Mouse (Mus musculus) CH12.LX (cell line): ENCODE results near the gene Mapkapk2. TPM values are rescaled to one million over a fixed set of nuclear protein-coding genes. Genes with fewer than 3 reads are reported as not detected.

ENCODE experiments used
- DNase-seq: peaks from one replicate; pipeline ENCODE4 v3.0.0-alpha.2; 2013; ENCODE audit errors: extremely low read depth
- H3K27ac ChIP-seq: 2 replicates; pipeline ENCODE4 v1.5.1; 2012; ENCODE audit warnings: low read depth, mild to moderate bottlenecking, control low read depth, moderate library complexity; ENCODE audit not compliant: insufficient read depth
- H3K27me3 ChIP-seq: replicated peaks from 2 replicates; pipeline ENCODE3; 2012; ENCODE audit warnings: inconsistent platforms
- H3K36me3 ChIP-seq, 2 experiments: replicated peaks in 1 of 2; 2 replicates each; pipeline versions ENCODE3 to v1.6.1; 2012; ENCODE audit warnings: inconsistent platforms in 1 of 2, low read length in 1 of 2, mild to moderate bottlenecking in 1 of 2, mixed read lengths in 1 of 2, moderate library complexity in 1 of 2; ENCODE audit not compliant: control insufficient read depth in 1 of 2, insufficient read depth in 1 of 2
- H3K4me1 ChIP-seq, 2 experiments: 2 replicates each; pipeline ENCODE4 v1.6.1; 2012; ENCODE audit warnings: inconsistent platforms in 1 of 2, moderate library complexity in 1 of 2; ENCODE audit not compliant: insufficient read depth in 2 of 2, control insufficient read depth in 1 of 2
- H3K4me2 ChIP-seq: 2 replicates; pipeline ENCODE4 v1.6.1; 2012; ENCODE audit warnings: low read depth, mild to moderate bottlenecking, control low read depth; ENCODE audit not compliant: poor library complexity, insufficient read depth, severe bottlenecking
- H3K4me3 ChIP-seq, 3 experiments: fragments of 150-350 bp in 1 of 3; sonication (generic) in 1 of 3; replicated peaks in 1 of 3; 2 replicates each; pipeline versions ENCODE3 to v1.5.1; 2011 to 2012; ENCODE audit warnings: low read depth in 2 of 3, low read length in 2 of 3, mild to moderate bottlenecking in 2 of 3, moderate library complexity in 2 of 3, control low read depth in 1 of 3, improper control_type of control experiment in 1 of 3, inconsistent platforms in 1 of 3, mixed read lengths in 1 of 3; ENCODE audit not compliant: poor library complexity in 1 of 3
- H3K79me2 ChIP-seq: replicated peaks from 2 replicates; pipeline ENCODE4 v1.6.1; 2012; ENCODE audit warnings: mild to moderate bottlenecking, moderate library complexity; ENCODE audit not compliant: control insufficient read depth, poor library complexity, insufficient read depth, severe bottlenecking; ENCODE audit errors: extremely low read depth
- H3K9ac ChIP-seq: 2 replicates; pipeline ENCODE4 v1.6.1; 2012; ENCODE audit warnings: low read depth, mild to moderate bottlenecking, control low read depth, moderate library complexity; ENCODE audit not compliant: insufficient read depth
- H3K9me3 ChIP-seq: replicated peaks from 2 replicates; pipeline ENCODE3; 2012; ENCODE audit warnings: low read length, inconsistent platforms, mixed read lengths
- BHLHE40 ChIP-seq: IDR thresholded peaks from 2 replicates; pipeline ENCODE4 v1.6.1; 2011; ENCODE audit warnings: mild to moderate bottlenecking, low read depth, low read length, improper control_type of control experiment
- CHD1 ChIP-seq: IDR thresholded peaks from 2 replicates; pipeline ENCODE4 v1.6.1; 2012; ENCODE audit warnings: low read depth, low read length, improper control_type of control experiment, inconsistent platforms
- CTCF ChIP-seq, 2 experiments: IDR thresholded peaks in 1 of 2; conservative IDR thresholded peaks in 1 of 2; 2 replicates each; pipeline ENCODE4 v1.5.1; 2011 to 2012; ENCODE audit warnings: low read depth in 2 of 2, low read length in 2 of 2, improper control_type of control experiment in 1 of 2, inconsistent platforms in 1 of 2, mild to moderate bottlenecking in 1 of 2, moderate library complexity in 1 of 2
- EP300 ChIP-seq: IDR thresholded peaks from 2 replicates; pipeline ENCODE4 v1.6.1; 2011; ENCODE audit warnings: low read length, improper control_type of control experiment
- ETS1 ChIP-seq: conservative IDR thresholded peaks from 2 replicates; pipeline ENCODE4 v1.6.1; 2012; ENCODE audit warnings: low read depth, mild to moderate bottlenecking, inconsistent platforms, low read length, improper control_type of control experiment, moderate library complexity
- IRF4 ChIP-seq: IDR thresholded peaks from 2 replicates; pipeline ENCODE4 v1.6.1; 2014; ENCODE audit warnings: low read depth, mild to moderate bottlenecking, inconsistent platforms, low read length, improper control_type of control experiment
- MAFK ChIP-seq: IDR thresholded peaks from 2 replicates; pipeline ENCODE4 v1.6.1; 2011; ENCODE audit warnings: low read length, improper control_type of control experiment; ENCODE audit not compliant: insufficient replicate concordance
- MXI1 ChIP-seq: IDR thresholded peaks from 2 replicates; pipeline ENCODE4 v1.6.1; 2011; ENCODE audit warnings: mild to moderate bottlenecking, low read depth, low read length, improper control_type of control experiment
- NELFE ChIP-seq: IDR thresholded peaks from 2 replicates; pipeline ENCODE4 v1.6.1; 2011; ENCODE audit warnings: low read depth, low read length, improper control_type of control experiment
- POLR2AphosphoS2 ChIP-seq: IDR thresholded peaks from 2 replicates; pipeline ENCODE4 v1.6.1; 2011; ENCODE audit warnings: low read depth, low read length, improper control_type of control experiment
- RAD21 ChIP-seq: IDR thresholded peaks from 2 replicates; pipeline ENCODE4 v1.6.1; 2011; ENCODE audit warnings: low read depth, mild to moderate bottlenecking, low read length, improper control_type of control experiment, moderate library complexity
- RCOR1 ChIP-seq: conservative IDR thresholded peaks from 2 replicates; pipeline ENCODE4 v1.6.1; 2012; ENCODE audit warnings: low read depth, mild to moderate bottlenecking, inconsistent platforms, low read length, improper control_type of control experiment
- SIN3A ChIP-seq: IDR thresholded peaks from 2 replicates; pipeline ENCODE4 v1.6.1; 2012; ENCODE audit warnings: low read length, improper control_type of control experiment, inconsistent platforms
- SMC3 ChIP-seq: IDR thresholded peaks from 2 replicates; pipeline ENCODE4 v1.6.1; 2011; ENCODE audit warnings: low read depth, low read length, improper control_type of control experiment
- TBP ChIP-seq: conservative IDR thresholded peaks from 2 replicates; pipeline ENCODE4 v1.6.1; 2011; ENCODE audit warnings: low read depth, low read length, improper control_type of control experiment
- USF1 ChIP-seq: IDR thresholded peaks from 2 replicates; pipeline ENCODE4 v1.6.1; 2014; ENCODE audit warnings: low read depth, mild to moderate bottlenecking, inconsistent platforms, low read length, improper control_type of control experiment
- USF2 ChIP-seq: conservative IDR thresholded peaks from 2 replicates; pipeline ENCODE4 v1.6.1; 2011; ENCODE audit warnings: low read depth, low read length, improper control_type of control experiment
- ZC3H11A ChIP-seq: IDR thresholded peaks from 2 replicates; pipeline ENCODE4 v1.6.1; 2012; ENCODE audit warnings: low read depth, mild to moderate bottlenecking, inconsistent platforms, low read length, improper control_type of control experiment
- ZMIZ1 ChIP-seq: IDR thresholded peaks from 2 replicates; pipeline ENCODE4 v1.6.1; 2012; ENCODE audit warnings: low read depth, mild to moderate bottlenecking, inconsistent platforms, low read length, improper control_type of control experiment
- ZNF384 ChIP-seq: IDR thresholded peaks from 2 replicates; pipeline ENCODE4 v1.6.1; 2012; ENCODE audit warnings: low read depth, low read length, improper control_type of control experiment, inconsistent platforms
- dilution Hi-C: fragments of 300-500 bp; cut with MboI; formaldehyde crosslinking; loops from 2 replicates; pipeline ENCODE4 v1.14.3; 2020; ENCODE audit warnings: low sequenced_read_pairs; ENCODE audit not compliant: extremely low pct_unique_long_range_greater_than_20kb, extremely low pct_ligation_motif_present
- in situ Hi-C: fragments of 300-500 bp; cut with MboI; formaldehyde crosslinking; loops from 3 replicates; pipeline ENCODE4 v1.14.3; 2019; ENCODE audit warnings: low sequenced_read_pairs, low pct_ligation_motif_present, low pct_unique_long_range_greater_than_20kb, mixed read lengths
- polyA plus RNA-seq: library from polyadenylated mRNA; unstranded; fragments of >175 nt; gene quantifications from 2 replicates; pipeline ENCODE4 v1.2.1, GENCODE M21; 2012; ENCODE audit warnings: low read depth; ENCODE audit not compliant: insufficient read length
- total RNA-seq, 2 experiments: library from RNA; depleted of rRNA; stranded (reverse); fragments of 300-350 nt in 1 of 2; fragments of >200 nt in 1 of 2; gene quantifications; 2 replicates each; pipeline ENCODE4 v1.2.3; 2012 to 2014

Gene Mapkapk2
- total and polyA plus RNA-seq, 3 experiments: 55.0 to 63.5 (median 62.9) TPM

DNA sequence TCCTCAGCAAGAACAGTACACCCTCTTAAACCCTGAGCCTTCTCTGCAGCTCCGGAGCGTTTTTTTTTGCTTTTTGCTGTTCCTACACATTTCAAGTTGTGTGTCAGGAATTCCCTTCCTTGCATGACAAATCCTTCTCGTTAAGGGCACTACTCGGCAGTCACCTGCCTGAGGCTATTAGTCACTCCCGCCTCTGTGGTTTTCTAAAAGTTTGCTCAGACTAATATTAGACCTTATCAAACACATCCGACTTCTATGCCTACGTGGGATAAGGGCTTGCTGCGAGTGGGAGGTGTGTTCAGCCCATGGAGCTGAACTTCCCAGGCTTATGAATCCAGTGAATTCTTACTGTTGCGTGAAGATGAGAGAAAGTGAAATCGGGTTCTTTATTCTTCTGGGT is 20.9 kb upstream of the Mapkapk2 start:
- in situ Hi-C loops (no loop called here), dilution Hi-C loops (no loop called here)
- Histone ChIP-seq H3K79me2 (no peaks in the 10 kb centered on the region), H3K4me2 (no peak overlapping the region), H3K9me3 (no peaks in the 10 kb centered on the region), H3K4me3 (no peak overlapping the region), H3K4me1 (peaks cover 0 to 6% of the 10 kb centered on the region in 2 experiments; a peak in 2 of 4 replicates), H3K9ac (no peak overlapping the region), H3K27ac (no peak overlapping the region), H3K36me3 (no peaks in the 10 kb centered on the region), H3K27me3 (no peaks in the 10 kb centered on the region)
- no peak for TF ChIP-seq SIN3A
- TF ChIP-seq TBP: no peak
- no peak for TF ChIP-seq IRF4
- no peak for TF ChIP-seq CHD1
- no peak for TF ChIP-seq SMC3
- TF ChIP-seq POLR2AphosphoS2: no peak
- no peak for TF ChIP-seq RCOR1
- TF ChIP-seq EP300: no peak
- no peak for TF ChIP-seq BHLHE40
- TF ChIP-seq ETS1: no peak
- no peak for TF ChIP-seq NELFE
- no peak for DNase-seq

DNA sequence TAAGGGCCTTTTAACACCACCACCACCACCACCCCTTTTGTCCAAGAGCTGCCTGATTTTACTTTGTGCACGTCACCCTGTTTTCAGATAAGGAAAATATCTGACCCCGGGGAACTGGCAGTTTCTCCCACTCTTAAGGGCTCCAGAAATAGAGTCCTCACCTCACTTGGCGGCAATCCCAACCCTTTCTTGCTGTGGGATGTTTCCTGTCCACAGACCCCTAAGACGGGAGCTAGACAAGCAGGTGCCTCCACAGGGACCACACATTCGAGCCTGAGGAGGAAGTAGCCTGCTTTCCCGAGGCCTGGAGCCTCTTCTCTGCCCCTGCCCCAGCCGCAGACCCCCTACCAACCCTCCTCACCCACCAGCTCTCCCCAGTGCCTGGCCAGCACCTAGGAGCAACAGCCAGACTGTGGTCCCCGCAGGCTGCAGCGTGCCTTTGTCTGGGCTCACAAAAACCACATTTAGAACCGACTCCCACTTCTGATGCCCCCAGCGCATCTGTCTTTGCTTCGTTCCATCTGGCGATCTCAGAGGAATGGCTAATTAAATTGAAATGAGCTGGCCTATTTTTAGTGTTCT is 18.9 kb upstream of the Mapkapk2 start:
- no peaks in the 10 kb centered on the region for H3K36me3 ChIP-seq
- in situ Hi-C loops: no loop called here
- no peak for TF ChIP-seq ETS1
- TF ChIP-seq, all 38 proteins: peak for 0
- no peak overlapping the region for H3K9ac ChIP-seq
- H3K27me3 ChIP-seq: no peaks in the 10 kb centered on the region
- peaks cover 9 to 16% of the 10 kb centered on the region in 2 experiments for H3K4me1 ChIP-seq
- dilution Hi-C loops: no loop called here
- DNase-seq: no peak
- no peak overlapping the region for H3K4me3 ChIP-seq
- no peak overlapping the region for H3K27ac ChIP-seq
- no peak overlapping the region for H3K4me2 ChIP-seq
- H3K9me3 ChIP-seq: no peaks in the 10 kb centered on the region
- H3K79me2 ChIP-seq: no peaks in the 10 kb centered on the region

DNA sequence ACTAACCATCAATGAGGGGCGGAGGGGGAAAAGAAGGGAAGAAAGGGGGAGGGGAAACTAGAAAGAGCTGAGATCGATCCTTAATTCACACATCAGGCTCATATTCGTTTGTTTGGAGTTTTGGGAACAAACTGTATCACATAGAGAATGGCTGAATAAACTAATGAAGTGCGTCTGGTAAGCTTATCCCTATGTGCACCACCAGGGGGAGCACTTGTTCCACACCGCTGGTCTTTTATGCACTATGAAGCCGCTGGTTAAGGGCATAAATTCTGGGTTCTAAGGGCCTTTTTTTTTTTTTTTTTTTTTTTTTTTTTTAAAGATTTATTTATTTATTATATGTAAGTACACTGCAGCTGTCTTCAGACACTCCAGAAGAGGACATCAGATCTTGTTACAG is 18.3 kb upstream of the Mapkapk2 start:
- Histone ChIP-seq H3K4me3 (no peak overlapping the region), H3K27me3 (no peaks in the 10 kb centered on the region), H3K9ac (no peak overlapping the region)
- in situ Hi-C loops (no loop called here), dilution Hi-C loops (no loop called here)
- peak; percentile 82 for DNase-seq
- no peak for TF ChIP-seq CHD1
- no peak for TF ChIP-seq USF2
- TF ChIP-seq MAFK: no peak
- TF ChIP-seq ZMIZ1: no peak
- TF ChIP-seq MXI1: no peak
- peak; percentile 81 for TF ChIP-seq RAD21
- TF ChIP-seq ZNF384: peak; percentile 85
- peak; percentile 51 for TF ChIP-seq ZC3H11A
- 0 out of 2 replicates have a peak, but pooled peaks have one; percentile 35 for TF ChIP-seq TBP
- TF ChIP-seq USF1: no peak
- peak; percentile 88 for TF ChIP-seq SMC3
- TF ChIP-seq POLR2AphosphoS2: no peak
- peak; percentile 82 to 90 for TF ChIP-seq CTCF (conservative IDR thresholded peaks at IDR 0.05 in 1 of 2, IDR thresholded peaks at IDR 0.05 in 1 of 2; ENCODE audit: low read depth in 2 of 2, low read length in 2 of 2)
- TF ChIP-seq, all 38 proteins: peak for 6
- no peak overlapping the region; the same call in 1 of the 2 replicates for H3K4me2 ChIP-seq
- no peaks in the 10 kb centered on the region for H3K79me2 ChIP-seq
- H3K27ac ChIP-seq: no peak overlapping the region
- no peaks in the 10 kb centered on the region for H3K36me3 ChIP-seq
- peaks cover 11 to 22% of the 10 kb centered on the region in 2 experiments for H3K4me1 ChIP-seq
- no peaks in the 10 kb centered on the region for H3K9me3 ChIP-seq
